Mouse (Mus musculus): ENCODE data around the gene D11Wsu47e.
"Not testable (repeated sequence)": the region's sequence is repeated elsewhere in the genome, so short reads cannot be mapped to it uniquely, and the experiment has no call there.

DNA sequence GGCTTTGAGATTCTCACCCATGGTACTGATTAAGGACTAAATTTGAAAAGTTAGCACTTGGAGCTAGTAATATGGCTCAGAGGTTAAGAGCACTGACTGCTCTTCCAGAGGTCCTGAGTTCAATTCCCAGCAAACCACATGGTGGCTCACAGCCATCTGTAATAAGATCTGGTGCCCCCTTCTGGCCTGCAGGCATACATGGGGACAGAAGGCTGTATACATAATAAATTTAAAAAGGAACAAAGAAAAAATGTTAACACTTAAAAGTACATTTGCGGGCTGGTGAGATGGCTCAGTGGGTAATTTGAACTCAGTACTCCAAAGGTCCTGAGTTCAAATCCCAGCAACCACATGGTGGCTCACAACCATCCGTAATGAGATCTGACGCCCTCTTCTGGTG lies 24.0 kb upstream of the D11Wsu47e start:
- TF ChIP-seq CTCF (IDR thresholded peaks at IDR 0.05; ENCODE audit: borderline replicate concordance, control insufficient read depth, extremely low read depth, insufficient read depth, low read length, poor library complexity); POLR2A (IDR thresholded peaks at IDR 0.05; ENCODE audit: control insufficient read depth, extremely low read depth, insufficient read depth, low read length, poor library complexity): not testable (repeated sequence)

Measured in thymus, adult 2 months (tissue).